Mouse (Mus musculus) spleen, postnatal 10 days (tissue): ENCODE data around the gene Klf12.

Experiments
- DNase-seq, 2 experiments: peaks; one replicate each; pipeline ENCODE4 v3.0.0; 2021 to 2022; ENCODE audit warnings: low spot score in 2 of 2

The Klf12 gene

DNA sequence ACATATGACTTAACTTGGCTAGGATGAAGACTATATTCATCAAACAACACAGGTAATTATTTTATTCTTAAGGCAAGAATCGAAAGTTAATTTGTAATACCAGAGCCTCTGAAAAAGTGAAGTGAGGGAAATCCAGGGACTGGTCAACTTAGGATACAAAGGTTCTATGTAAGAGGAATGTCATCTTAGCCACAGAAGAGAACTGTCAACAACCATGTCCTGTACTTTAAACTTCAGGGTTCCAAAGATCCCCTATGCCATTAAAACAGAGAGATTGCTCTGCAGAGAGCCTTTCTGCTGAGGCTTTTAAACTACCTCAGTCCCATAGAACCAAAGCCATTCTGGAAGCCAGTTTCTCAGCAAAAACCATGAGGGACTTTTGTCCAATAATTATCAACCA lies 144.1 kb downstream of the Klf12 start:
- no peak for DNase-seq

DNA sequence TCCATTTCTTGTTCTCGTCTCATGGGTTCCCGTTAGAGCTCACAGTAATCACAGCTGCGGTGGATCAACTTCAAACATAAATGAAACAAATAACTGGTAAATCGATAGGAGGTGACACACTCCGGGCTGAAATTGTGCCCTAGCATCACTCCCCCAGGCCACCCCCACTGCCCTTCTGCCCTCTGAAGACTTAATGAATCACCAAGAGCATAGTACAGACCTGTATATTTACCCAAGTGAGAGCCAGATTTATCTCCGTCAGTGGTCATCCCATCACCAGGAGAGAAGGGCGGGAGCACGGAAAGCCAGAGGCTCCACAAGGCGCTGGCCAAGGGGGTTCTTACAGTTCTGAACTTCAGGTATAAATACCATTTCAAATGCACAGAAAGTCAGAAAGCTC lies 150.2 kb downstream of the Klf12 start:
- no peak for DNase-seq

DNA sequence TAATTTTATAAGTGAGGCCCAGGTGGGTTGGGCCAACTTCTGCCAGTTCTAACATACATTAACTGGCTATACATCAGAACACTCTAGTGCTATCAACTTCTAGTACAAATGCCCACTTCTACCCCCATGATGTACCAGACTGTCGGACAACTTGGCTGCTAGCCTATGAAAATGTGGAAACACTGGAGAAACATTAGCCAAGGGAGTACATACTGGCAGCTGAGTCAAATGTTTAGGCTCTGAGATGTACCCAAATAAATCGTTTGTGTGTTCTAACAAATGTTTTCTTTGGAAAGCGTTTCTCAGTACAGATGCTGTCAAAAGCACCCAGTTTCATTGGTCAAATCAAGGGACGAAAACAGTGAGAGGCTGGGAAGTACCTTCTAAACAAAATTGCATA lies 152.0 kb downstream of the Klf12 start:
- no peak for DNase-seq

DNA sequence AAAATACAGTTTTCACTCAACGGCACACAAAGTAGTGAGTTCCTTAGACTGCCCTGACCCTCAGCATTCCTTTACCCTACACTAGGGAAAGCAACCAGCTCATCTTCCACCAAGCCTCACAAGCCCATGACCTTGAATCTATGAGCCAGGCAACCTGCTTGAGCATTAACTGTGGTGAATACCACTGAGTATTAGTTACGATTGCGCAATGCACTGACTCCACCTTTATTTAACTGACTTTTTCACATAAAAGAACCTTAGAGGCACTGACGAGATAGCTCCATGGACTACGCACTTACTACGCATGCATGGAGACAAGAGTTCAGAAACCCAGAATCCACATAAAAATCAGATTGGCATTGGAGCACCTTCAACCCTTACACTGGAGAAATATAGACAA lies 158.4 kb downstream of the Klf12 start:
- no peak for DNase-seq

DNA sequence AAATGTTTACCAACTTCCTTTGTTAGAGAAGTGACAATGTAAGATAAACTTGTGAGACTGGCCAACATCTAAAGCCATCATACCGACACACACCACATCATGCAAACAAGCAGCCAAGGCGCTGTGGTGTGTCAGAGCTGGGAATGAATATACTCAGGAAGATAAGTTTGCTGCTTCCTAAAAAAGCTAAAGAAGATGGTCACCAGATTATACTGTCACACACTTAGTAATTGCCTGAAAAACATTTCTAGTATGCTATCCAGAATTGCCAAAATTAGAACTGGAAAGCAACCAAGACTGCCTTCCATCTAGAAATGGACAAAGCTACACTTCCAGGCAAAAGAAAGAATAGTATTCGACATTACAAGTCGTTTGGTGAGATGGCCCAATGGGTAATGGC lies 163.4 kb downstream of the Klf12 start:
- no peak for DNase-seq

DNA sequence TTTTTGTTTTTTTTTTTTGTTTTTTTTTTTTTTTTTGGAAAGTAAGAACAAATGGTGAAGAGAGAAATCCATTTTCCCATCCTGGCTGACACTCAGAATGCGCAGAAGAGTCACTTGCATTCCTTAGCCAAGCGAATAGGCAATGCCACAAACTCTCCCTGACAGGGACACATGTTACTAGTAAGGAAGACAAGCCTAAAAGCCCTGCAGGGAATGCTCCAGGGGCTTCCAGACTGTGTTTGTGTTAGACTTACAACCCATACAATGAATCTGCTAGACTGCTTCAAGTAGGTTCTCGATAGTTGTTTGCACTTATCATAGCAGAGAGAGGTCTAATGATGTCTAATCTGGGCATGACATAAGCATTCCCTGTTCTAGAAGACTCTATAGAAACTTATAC lies 164.6 kb downstream of the Klf12 start:
- DNase-seq, result no peak

DNA sequence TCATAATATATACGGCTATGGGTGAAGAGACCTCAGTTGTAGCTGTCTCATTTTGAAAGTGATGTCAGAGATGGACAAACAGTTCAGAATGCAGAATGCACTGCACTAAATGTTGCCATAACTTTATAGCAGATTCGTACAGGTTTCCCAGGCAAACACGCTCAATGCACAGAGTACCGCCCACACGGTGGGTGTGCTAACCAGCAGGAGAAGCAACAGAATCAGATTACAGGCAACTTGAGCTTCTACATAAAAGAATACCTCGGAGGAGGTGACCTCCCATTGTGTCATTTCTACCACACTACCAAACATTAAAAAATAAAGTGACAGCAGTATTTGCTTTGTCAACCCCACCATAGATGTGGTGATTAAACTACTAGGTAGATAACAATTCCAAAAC lies 171.1 kb downstream of the Klf12 start:
- DNase-seq, result no peak

DNA sequence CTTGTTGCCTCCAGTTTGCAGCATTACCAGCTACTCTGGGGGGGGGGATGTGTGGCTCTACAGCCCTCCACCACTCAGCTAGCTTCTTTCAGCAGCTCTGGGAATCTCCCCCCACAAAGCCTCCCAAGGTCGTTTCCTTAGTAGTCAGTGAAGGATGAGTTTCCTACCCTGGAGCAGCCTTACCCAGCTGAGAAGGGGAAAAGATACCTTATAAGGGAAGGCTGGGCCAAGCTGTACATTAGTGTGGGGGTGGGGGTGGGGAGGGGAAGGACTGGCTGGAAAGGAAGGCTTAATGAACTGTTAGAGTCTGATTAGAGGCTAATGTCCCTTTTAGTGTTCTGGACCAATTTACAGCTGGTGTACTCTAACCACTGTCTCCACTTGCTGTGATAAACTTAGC lies 172.7 kb downstream of the Klf12 start:
- no peak for DNase-seq

DNA sequence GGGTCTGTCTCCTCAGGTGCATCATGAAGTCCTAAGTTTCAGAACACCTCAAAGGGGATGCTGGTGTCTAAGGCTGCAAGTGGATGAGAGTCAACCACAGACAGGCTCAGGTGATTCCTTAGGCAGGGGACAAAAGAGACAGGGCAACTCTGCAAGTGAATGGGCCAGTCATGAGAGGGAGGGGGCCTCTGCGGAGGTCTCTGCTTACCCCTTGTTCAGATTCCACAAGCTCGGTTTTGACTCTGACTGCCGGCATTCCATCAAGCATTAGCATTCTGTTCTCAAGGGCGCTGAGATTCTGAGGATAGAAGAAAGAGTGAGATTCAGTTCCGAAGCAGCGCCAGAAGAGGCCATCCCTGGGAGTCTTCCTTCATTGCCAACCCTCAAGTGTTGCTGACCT lies 174.9 kb downstream of the Klf12 start:
- DNase-seq, result no peak

DNA sequence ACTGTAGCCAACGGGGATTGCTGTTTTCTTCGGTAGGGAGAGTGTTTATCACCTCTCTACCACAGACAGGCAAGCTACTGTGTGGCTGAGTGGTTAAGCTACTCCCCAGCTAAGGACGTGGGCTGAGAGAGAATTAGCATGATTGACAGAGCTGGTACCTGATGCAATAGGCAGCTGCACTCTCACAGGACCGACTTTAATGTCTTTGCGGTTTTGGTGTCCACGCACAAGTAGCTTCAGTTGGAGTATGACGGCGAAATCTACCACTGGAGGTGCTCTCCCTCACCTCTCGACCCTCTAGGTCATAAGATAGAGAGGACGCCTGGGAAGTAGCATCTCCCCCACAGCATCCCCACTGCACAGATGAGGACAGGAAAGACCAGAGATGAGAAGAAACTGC lies 178.9 kb downstream of the Klf12 start:
- DNase-seq, result no peak

DNA sequence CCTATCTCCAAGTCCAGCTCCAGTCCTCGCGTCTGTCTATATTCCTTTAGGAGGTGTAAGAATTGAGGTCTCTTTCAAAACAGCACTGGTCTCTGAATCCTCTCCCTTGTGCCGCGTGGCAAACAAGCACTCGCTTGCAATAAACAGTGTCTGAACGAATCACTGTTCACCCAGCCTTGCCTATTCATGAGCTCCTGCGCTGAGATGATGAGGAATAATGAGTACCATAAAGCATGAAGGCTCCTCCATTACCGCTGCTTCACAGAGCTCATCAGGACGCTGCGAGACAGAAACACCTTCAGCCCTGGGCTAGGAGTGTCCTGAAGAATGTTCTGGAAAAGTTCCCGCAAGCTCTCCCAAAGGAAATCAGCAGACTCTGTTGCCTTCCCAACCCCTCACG lies 179.7 kb downstream of the Klf12 start:
- DNase-seq, result no peak

DNA sequence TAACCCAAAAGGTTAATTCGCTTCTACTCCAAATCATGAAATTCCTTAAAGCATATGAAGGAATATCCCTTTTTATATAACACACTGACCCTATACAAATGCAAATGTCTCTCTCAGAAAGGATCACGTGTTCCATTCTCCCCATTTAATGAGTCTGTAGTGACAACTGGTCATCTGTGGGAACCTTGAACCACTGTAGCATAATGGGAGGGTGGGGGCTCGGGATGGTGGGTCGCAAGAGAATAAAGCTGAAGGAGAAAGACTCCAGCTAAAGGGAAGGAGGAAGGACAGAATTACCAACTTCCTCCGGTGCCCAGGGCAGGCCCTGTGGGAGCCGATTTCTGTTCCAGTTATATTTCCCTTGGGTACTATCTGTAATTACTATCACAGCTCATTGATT lies 180.7 kb downstream of the Klf12 start:
- DNase-seq, result no peak

DNA sequence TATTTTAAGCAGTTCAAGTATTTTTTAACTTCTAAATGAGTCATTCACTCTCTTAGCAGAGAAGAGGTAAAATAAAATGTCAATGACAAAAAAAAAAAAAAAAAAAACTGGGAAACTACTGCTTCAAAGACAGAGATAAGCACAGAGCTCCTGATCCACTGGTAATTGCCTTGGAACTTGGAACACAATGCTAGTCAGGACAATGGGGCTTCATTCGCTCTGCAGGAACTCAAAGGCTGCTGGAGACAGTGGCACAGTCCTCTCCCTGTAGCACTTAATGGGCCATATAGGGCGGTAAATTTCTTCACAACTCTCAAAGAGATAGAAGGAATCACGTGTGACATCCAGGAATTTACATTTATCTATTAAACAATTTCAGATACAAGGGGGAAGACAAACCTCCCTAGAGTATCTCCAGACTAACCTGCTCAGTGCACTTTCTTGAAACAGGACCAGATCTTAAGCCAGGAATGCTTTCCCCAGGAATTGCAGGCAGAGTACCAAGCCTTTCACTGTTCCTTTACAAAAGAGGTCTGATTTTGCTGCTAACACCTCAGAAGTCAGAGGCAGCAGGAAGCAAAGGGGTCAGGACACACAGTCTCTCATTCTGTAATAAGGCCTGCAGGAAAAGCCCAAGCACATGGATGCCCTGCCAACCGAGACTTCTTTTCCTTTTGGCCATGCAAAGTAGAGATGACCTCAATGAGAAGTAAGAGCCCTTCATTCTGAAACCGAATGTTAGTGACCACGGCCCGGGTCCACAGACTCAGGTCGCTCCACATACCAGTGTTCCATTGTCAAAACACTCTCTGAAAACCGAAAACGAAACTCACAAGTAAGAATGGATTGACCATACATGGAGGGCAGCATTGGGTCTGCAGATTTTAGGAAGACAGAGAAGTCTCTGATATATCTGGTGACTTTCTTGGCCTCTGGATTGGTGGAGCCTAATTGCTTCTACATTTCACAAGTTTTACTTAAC lies 187.0 kb downstream of the Klf12 start:
- DNase-seq, result no peak

DNA sequence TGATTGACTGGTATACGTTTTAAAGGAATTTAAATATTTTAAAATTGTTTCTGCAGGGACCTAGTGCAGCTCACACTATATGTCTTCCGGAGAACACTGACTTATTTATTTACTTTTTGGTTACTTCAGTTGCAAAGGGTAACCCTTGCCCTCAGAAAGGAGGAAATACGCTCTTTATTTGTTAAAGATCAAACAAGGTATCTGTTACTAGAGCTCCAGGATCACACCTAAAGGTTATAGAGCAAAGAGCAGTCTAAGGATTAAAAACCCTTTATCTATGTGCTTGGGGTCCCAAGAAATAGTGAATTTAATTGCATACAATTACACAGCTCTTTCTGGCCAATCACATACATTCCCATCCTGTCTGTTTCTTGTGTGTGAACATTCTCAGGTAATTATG lies 188.7 kb downstream of the Klf12 start:
- no peak for DNase-seq

DNA sequence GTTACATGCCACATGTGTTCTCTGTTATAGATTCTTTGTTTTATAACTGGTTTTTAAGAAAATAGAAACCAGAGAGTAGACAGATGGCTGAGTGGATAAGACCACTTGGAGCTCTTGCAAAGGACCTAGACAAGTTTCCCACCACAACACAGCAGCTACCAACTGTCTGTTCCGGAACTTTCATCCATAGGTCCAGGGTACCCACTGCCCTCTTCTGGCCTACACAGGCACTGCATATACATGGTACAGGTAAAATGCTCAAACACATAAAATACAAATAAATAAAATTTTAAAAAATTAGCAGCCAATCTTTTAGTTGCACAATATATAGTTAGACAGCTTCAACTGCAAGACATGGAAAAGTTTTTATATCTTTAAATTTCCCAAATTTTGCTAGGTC lies 194.0 kb downstream of the Klf12 start:
- no peak for DNase-seq

DNA sequence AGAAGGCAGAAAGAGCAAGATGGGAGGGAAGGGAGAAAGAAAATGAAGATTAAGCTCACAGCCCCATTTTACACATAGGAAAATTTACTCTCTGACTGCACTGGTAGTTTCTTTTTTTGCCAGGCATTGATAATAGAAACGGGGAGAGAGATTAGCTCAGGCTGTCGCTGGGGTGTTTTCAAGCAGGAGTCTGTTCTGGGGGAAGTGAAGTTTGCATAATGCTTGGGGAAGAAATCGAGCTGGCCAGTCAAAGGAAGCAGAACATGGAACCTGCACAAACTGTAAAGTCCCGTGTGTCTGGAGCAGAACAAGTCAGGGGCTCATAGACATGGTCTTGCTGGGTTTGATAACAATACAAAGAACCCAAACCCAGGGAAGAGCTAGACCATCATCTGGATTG lies 204.9 kb downstream of the Klf12 start:
- no peak for DNase-seq

DNA sequence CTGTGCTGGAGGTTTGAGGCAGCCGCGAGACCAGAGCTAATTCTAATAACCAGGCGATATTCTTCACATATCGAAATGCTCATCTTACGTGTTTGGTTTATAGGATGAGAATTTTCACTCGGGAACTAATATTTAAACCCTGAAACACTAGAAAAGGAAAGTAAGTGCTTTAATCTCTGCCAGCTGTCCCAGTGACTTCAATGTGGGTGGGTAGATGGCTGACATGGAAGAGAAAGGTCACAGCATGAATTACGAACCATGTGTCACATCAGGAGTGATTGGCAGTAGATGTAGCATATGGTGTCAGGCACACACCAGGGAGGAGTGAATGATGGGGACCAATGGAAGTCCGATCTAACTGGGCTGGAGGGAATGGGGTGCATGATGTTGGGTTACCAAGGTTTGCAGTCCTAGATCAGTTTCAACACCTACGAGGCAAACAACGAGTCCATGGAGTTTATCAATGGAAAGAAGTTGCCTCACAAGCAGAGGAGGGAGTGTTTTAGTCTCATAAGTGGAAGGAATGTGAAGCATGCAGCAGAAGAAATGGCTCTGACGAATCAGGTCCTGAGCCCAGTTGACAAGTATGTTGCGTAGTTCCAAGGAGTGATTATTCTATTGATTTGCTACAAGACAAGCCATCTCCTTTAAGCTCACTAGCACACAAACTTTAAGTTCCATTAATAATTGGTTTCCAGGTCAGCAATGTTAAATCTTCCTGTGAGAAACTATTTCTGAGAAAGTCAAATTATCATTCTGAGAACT lies 211.9 kb downstream of the Klf12 start:
- DNase-seq, result no peak

DNA sequence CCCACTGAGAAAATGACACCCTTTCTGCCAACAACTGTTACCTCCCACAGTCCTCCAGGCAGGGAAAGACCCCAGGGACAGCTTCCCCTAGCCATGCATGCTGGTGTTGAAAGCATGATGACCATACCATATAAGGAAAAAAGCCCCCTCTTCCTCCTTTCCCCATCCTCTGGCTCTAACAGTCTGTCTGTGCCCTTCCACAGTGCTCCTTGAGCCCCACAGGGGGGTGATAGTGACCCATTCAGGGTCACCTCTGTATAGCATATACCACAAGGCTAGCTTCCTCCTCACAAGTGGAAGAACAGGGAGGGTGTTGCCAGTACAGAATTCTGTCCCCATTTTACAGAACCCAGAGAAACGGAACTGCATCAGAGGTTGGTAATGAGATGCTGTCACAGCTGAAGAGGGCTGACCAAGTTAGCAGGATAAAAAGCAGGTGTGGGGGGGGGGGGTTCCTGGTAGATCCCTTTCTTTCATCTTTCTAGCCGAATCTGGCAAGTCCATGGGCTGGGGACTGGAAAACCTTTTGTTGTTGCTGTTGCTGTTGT lies 214.9 kb downstream of the Klf12 start:
- DNase-seq, result no peak

DNA sequence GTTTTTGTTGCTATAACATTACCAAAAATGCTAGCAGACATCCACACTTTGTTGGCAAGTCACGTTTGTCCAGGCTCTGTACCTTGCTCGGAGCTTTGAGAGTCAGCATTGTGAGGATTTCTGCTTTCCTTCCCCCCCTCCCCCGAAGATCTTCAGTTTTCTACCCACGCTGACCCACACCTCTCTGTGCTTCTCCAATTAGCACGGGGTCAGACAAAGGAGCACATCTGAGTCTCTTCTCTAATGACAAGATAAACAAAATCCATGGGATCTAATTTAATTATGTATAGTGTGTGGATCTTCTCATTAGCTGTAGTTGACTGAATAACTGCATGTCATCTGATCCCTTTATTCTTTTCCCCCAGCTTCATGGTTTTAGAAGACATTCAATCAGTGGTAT lies 215.8 kb downstream of the Klf12 start:
- DNase-seq, result no peak

DNA sequence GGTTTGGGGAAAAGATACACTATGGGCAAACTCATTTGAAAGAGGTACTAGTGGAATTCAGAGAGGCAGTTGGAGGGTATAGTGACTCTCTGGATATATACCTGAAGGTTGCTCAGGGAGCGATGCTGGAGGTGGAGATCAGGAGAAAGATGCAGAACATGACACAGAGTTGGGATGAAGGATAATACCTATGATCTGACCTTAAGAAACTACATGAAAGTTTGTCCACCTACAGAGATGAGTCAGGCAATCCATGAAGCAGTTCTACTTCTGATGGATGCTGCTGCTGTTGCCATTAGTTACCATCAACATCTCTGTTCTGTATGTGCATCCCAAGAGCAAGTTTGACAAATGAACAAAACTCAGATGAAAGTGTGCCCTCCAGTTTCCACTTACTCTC lies 222.0 kb downstream of the Klf12 start:
- no peak for DNase-seq

DNA sequence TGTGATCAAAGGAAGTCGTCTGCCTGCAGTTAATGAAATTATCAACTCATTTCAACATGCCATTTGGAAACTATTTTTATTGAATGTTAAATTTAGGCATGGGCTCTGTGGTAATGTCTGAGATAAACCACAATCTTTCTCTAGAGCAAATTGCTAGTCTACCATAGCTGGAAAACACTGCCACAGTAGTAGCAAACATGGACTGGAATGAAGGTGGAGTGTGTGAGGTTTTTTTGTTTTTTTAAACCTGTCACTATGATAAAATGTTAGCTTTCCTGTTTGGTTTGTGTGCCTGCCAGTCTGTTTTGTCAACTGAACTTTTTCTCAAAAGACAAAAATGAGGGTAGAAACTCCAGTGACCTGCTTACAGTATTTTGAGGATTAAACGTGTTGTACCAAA lies 230.3 kb downstream of the Klf12 start:
- no peak for DNase-seq

DNA sequence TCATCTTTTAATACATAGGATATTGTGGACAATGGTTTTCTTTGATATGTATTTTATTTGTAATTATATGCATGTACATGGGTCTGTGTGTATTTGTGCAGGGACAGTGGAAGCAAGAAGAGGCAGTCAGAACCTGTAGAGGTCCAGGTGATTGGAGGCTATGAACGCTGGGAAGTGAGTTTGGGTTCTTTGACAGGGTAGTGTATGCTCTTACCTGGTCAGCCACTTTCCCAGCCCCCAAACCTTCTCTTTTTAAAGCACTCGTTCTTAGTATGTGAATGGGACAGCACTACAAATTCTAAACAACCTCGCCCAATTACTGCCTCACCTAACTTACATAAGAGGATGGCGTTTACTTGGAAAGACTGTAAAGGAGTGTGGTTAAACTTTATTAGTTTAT lies 231.0 kb downstream of the Klf12 start:
- DNase-seq, result no peak

DNA sequence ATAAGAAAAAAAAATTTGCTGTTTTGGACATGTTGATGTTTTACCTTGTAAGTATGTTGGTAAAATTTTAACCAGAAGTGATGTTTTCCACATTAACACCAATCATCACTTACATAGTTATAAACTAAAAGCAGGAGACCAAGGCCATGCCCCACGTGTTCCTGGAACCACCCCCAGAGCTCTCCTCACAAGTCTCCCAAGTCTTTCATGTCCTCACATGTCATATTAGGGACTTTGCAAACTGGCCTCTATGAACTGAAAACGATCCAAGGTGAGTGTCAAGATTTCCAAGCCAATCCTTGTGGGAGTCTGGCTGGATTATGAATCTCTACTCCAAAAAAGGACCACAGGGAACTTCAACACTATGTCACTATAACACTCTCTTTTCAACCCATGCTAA lies 231.6 kb downstream of the Klf12 start:
- no peak for DNase-seq
